Mouse (Mus musculus) heart, embryonic 15.5 days (tissue): ENCODE results near the gene Diras2. TPM values are rescaled to one million over a fixed set of nuclear protein-coding genes. Genes with fewer than 3 reads are reported as not detected.

Source experiments
- ATAC-seq: fragments of 200-750 bp; cut with Nextera tagmentation; replicated peaks from 2 replicates; pipeline ENCODE4 v1.8.0; 2017; ENCODE audit warnings: low read depth, moderate TSS enrichment; ENCODE audit not compliant: insufficient number of reproducible peaks, insufficient read depth, low FRiP score
- H3K27ac ChIP-seq: fragments of 300-500 bp; sonication (generic); 2 replicates; pipeline ENCODE4 v1.5.1; 2015; ENCODE audit warnings: mild to moderate bottlenecking, inconsistent platforms
- H3K27me3 ChIP-seq: fragments of 300-500 bp; sonication (generic); 2 replicates; pipeline ENCODE4 v1.6.1; 2015; ENCODE audit warnings: inconsistent platforms
- H3K36me3 ChIP-seq: fragments of 300-500 bp; sonication (generic); 2 replicates; pipeline ENCODE4 v1.6.1; 2015; ENCODE audit warnings: mild to moderate bottlenecking, inconsistent platforms
- H3K4me1 ChIP-seq: fragments of 300-500 bp; sonication (generic); replicated peaks from 2 replicates; pipeline ENCODE4 v1.6.1; 2015; ENCODE audit warnings: inconsistent platforms
- H3K4me2 ChIP-seq: fragments of 300-500 bp; sonication (generic); 2 replicates; pipeline ENCODE4 v1.6.1; 2015; ENCODE audit warnings: inconsistent platforms, mild to moderate bottlenecking, moderate library complexity
- H3K4me3 ChIP-seq: fragments of 300-500 bp; sonication (generic); 2 replicates; pipeline ENCODE4 v1.5.1; 2015; ENCODE audit warnings: mild to moderate bottlenecking, inconsistent platforms
- H3K9ac ChIP-seq: fragments of 300-500 bp; sonication (generic); 2 replicates; pipeline ENCODE4 v1.6.1; 2015; ENCODE audit warnings: mild to moderate bottlenecking, inconsistent platforms
- H3K9me3 ChIP-seq: fragments of 300-500 bp; sonication (generic); replicated peaks from 2 replicates; pipeline ENCODE4 v1.6.1; 2016; ENCODE audit warnings: inconsistent platforms
- WGBS: fragments of 180-500 bp; shearing (Covaris S2); methylation state at CpG from one replicate; pipeline ENCODE4 v1.1.7; 2015; ENCODE audit warnings: mixed read lengths; 5-methylcytosine and 5-hydroxymethylcytosine counted together
- polyA plus RNA-seq: library from polyadenylated mRNA; unstranded; fragments of >200 nt; fragmentation: Nextera tagmentation; extraction: Ambion mirVana; gene quantifications from 2 replicates; pipeline ENCODE4 v1.2.1, GENCODE M21; 2015

The Diras2 gene
- polyA plus RNA-seq, 1 experiment from 2014 or later, result 0.33 TPM

DNA sequence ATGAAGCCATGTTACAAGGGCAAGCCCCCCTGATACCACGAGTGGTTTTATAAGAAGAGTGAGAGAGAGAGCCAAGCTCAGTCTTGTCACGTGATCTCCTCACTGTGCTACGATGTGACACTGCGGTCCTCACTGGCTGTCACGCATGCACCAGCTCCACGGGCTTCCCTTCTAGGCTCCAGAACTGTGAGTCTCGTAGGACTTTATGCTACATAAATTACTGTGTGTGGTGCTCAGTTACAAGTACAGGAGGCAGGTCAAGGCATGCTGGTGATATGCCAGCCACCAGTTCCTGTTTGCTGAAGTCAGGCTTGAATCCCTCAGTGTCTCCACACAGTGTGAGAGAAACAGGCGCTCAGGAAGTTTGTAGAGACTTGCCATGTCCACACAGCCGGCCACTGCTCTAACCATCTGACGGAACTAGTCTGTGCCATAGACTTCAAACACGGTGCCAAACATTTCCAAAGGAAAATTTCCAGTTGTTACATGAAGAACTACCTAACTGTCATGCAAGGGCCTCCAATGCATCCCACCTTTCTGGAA lies 76.3 kb downstream of the Diras2 start:
- no peak overlapping the region for H3K27ac ChIP-seq
- H3K27me3 ChIP-seq, result no peaks in the 10 kb centered on the region
- H3K4me1 ChIP-seq, result peaks cover 19% of the 10 kb centered on the region
- no peak overlapping the region for H3K4me2 ChIP-seq
- 75% methylated on average over 11 of the region's 11 CpGs for WGBS
- H3K9ac ChIP-seq, result no peak overlapping the region
- ATAC-seq, result no peak
- H3K4me3 ChIP-seq, result no peak overlapping the region
- H3K36me3 ChIP-seq, result no peaks in the 10 kb centered on the region
- no peaks in the 10 kb centered on the region for H3K9me3 ChIP-seq

Other genes starting within 250 kb of the Diras2 start
- gene Syk, start 51.9 kb upstream of the Diras2 start, polyA plus RNA-seq, result 6.8 and 8.7 TPM in 2 replicates